Comparison of ENCODE assay signal across 7 mouse cellular contexts in genomic region chr11:102393719-102394420, GRCm38 (mm10). TPM values are rescaled to one million over a fixed set of nuclear protein-coding genes. Genes with fewer than 3 reads are reported as not detected.
DNase-seq lines count a peak whose midpoint lies in the region; ATAC-seq and TF ChIP-seq lines count a peak whose summit lies in the region.

No protein-coding gene starts in this region.

- H3K9me3 ChIP-seq in lung, postnatal 0 days (ENCODE audit: low read length), result no peaks in the 10 kb centered on the region
- H3K9me3 ChIP-seq in forebrain, embryonic 14.5 days (replicated peaks; ENCODE audit: control insufficient read depth, low read length), result no peaks in the 10 kb centered on the region
- H3K9me3 ChIP-seq in neural tube, embryonic 15.5 days (replicated peaks), result no peaks in the 10 kb centered on the region

- no peak for TF ChIP-seq EP300 in lung, postnatal 0 days (IDR thresholded peaks at IDR 0.05)

- TF ChIP-seq CTCF in lung, postnatal 0 days (IDR thresholded peaks at IDR 0.05), result no peak

- no peak overlapping the region for H3K27ac ChIP-seq in lung, postnatal 0 days (ENCODE audit: low read length)
- H3K27ac ChIP-seq in forebrain, embryonic 14.5 days (ENCODE audit: low read depth, low read length), result peak overlapping the region; percentile 96
- H3K27ac ChIP-seq in neural tube, embryonic 15.5 days (replicated peaks), result peak overlapping the region; percentile 98

- intact Hi-C loops in left cerebral cortex, postnatal 36 days (cut with DNase I), result loop anchor here (1.0 kb wide), 1 partner anchor 74 kb away; no protein-coding TSS in a partner anchor

- H3K27me3 ChIP-seq in lung, postnatal 0 days (replicated peaks; ENCODE audit: insufficient read depth, low read length), result 0 out of 2 replicates have a peak, but pooled peaks cover 5% of the 10 kb centered on the region
- H3K27me3 ChIP-seq in forebrain, embryonic 14.5 days (replicated peaks; ENCODE audit: control insufficient read depth, insufficient read depth, low read length), result no peaks in the 10 kb centered on the region
- no peaks in the 10 kb centered on the region for H3K27me3 ChIP-seq in neural tube, embryonic 15.5 days (replicated peaks)

- 9% methylated on average over 17 of the region's 17 CpGs for WGBS in lung, postnatal 0 days
- WGBS in forebrain, embryonic 14.5 days, result 6% methylated on average over 17 of the region's 17 CpGs
- 5% methylated on average over 16 of the region's 17 CpGs for WGBS in neural tube, embryonic 15.5 days

- peak overlapping the region; percentile 24 for H3K4me3 ChIP-seq in lung, postnatal 0 days (ENCODE audit: low read depth, low read length)
- H3K4me3 ChIP-seq in forebrain, embryonic 14.5 days (ENCODE audit: low read depth, low read length), result peak overlapping the region; percentile 83
- peak overlapping the region; percentile 81 for H3K4me3 ChIP-seq in neural tube, embryonic 15.5 days (replicated peaks)

- H3K4me2 ChIP-seq in lung, postnatal 0 days (replicated peaks; ENCODE audit: low read depth, low read length), result peak overlapping the region; percentile 67
- H3K4me2 ChIP-seq in forebrain, embryonic 14.5 days (ENCODE audit: low read length), result peak overlapping the region; percentile 78
- peak overlapping the region; percentile 92 for H3K4me2 ChIP-seq in neural tube, embryonic 15.5 days

- H3K4me1 ChIP-seq in lung, postnatal 0 days (ENCODE audit: insufficient read depth, low read depth, low read length), result peaks cover 6% of the 10 kb centered on the region; the same call in 1 of the 2 replicates
- peaks cover 38% of the 10 kb centered on the region for H3K4me1 ChIP-seq in forebrain, embryonic 14.5 days (ENCODE audit: control insufficient read depth, insufficient read depth, low read length)
- H3K4me1 ChIP-seq in neural tube, embryonic 15.5 days, result peaks cover 60% of the 10 kb centered on the region

- no peak for DNase-seq in lung, postnatal 0 days (ENCODE audit: low spot score)
- DNase-seq in lung, postnatal 25 days (ENCODE audit: low spot score), result no peak
- peak; percentile 65 to 66 for DNase-seq in cerebellum, adult 18-20 months
- DNase-seq in forebrain, embryonic 14.5 days (ENCODE audit: low spot score), result peak; percentile 82
- peak; percentile 49 to 55 for DNase-seq in left cerebral cortex, postnatal 36 days (ENCODE audit: low spot score in 2 of 2)
- no peak for DNase-seq in adrenal gland, adult 18-20 months (ENCODE audit: low spot score in 2 of 2)

- H3K36me3 ChIP-seq in lung, postnatal 0 days (ENCODE audit: insufficient read depth, low read length), result no peaks in the 10 kb centered on the region
- H3K36me3 ChIP-seq in forebrain, embryonic 14.5 days (ENCODE audit: control insufficient read depth, insufficient read depth, low read length), result peaks cover 10% of the 10 kb centered on the region; the same call in 1 of the 2 replicates
- peaks cover 6% of the 10 kb centered on the region; the same call in 1 of the 2 replicates for H3K36me3 ChIP-seq in neural tube, embryonic 15.5 days

- peak; percentile 8; the same call in 1 of the 2 replicates for ATAC-seq in lung, postnatal 0 days
- ATAC-seq in forebrain, embryonic 14.5 days, result peak; percentile 49
- ATAC-seq in neural tube, embryonic 15.5 days (ENCODE audit: low FRiP score), result peak; percentile 82

- no peak overlapping the region for H3K9ac ChIP-seq in lung, postnatal 0 days (replicated peaks; ENCODE audit: low read depth)
- H3K9ac ChIP-seq in forebrain, embryonic 14.5 days (ENCODE audit: low read length), result peak overlapping the region; percentile 88
- peak overlapping the region; percentile 93 for H3K9ac ChIP-seq in neural tube, embryonic 15.5 days (replicated peaks)

RNA-seq across cellular contexts. Expression of gene Rundc3a, which starts 0.7 kb away (rescaled TPM):
- 1.7 and 1.9 TPM in 2 replicates for polyA plus RNA-seq in lung, postnatal 0 days (2015; fragmentation: Nextera tagmentation; extraction: Ambion mirVana)
- 115 and 125 TPM in 2 replicates for polyA plus RNA-seq in forebrain, embryonic 14.5 days (2014; fragmentation: Nextera tagmentation; extraction: Ambion mirVana)
- total RNA-seq in left cerebral cortex, postnatal 36 days (2021), result 100 to 1,000 TPM; 469 to 527 TPM
- polyA plus RNA-seq in neural tube, embryonic 15.5 days (2015; fragmentation: Nextera tagmentation; extraction: Ambion mirVana), result 111 and 138 TPM in 2 replicates
- total RNA-seq in adrenal gland, adult 18-20 months (2021), result 10 to 100 TPM; 40.0 to 45.9 TPM

RNA-seq across cellular contexts. Expression of gene Slc25a39, which starts 13.9 kb away (rescaled TPM):
- polyA plus RNA-seq in lung, postnatal 0 days (2015; fragmentation: Nextera tagmentation; extraction: Ambion mirVana), result 214 TPM in 2 replicates
- polyA plus RNA-seq in forebrain, embryonic 14.5 days (2014; fragmentation: Nextera tagmentation; extraction: Ambion mirVana), result 145 and 149 TPM in 2 replicates
- total RNA-seq in left cerebral cortex, postnatal 36 days (2021), result 10 to 100 TPM; 56.7 to 64.8 TPM
- polyA plus RNA-seq in neural tube, embryonic 15.5 days (2015; fragmentation: Nextera tagmentation; extraction: Ambion mirVana), result 161 and 175 TPM in 2 replicates
- 100 to 1,000 TPM; 461 to 466 TPM for total RNA-seq in adrenal gland, adult 18-20 months (2021)

RNA-seq across cellular contexts. Expression of gene Slc4a1, which starts 27.9 kb away (rescaled TPM):
- polyA plus RNA-seq in lung, postnatal 0 days (2015; fragmentation: Nextera tagmentation; extraction: Ambion mirVana), result 9.7 and 9.8 TPM in 2 replicates
- polyA plus RNA-seq in forebrain, embryonic 14.5 days (2014; fragmentation: Nextera tagmentation; extraction: Ambion mirVana), result 1.8 and 2.1 TPM in 2 replicates
- total RNA-seq in left cerebral cortex, postnatal 36 days (2021), result under 1 TPM; 0.39 to 0.50 TPM
- polyA plus RNA-seq in neural tube, embryonic 15.5 days (2015; fragmentation: Nextera tagmentation; extraction: Ambion mirVana), result 2.5 and 3.5 TPM in 2 replicates
- total RNA-seq in adrenal gland, adult 18-20 months (2021), result under 1 TPM; 0.23 to 0.80 TPM

RNA-seq across cellular contexts. Expression of gene Grn, which starts 36.2 kb away (rescaled TPM):
- polyA plus RNA-seq in lung, postnatal 0 days (2015; fragmentation: Nextera tagmentation; extraction: Ambion mirVana), result 215 and 223 TPM in 2 replicates
- 28.6 and 38.8 TPM in 2 replicates for polyA plus RNA-seq in forebrain, embryonic 14.5 days (2014; fragmentation: Nextera tagmentation; extraction: Ambion mirVana)
- total RNA-seq in left cerebral cortex, postnatal 36 days (2021), result 10 to 100 TPM; 58.3 to 60.1 TPM
- polyA plus RNA-seq in neural tube, embryonic 15.5 days (2015; fragmentation: Nextera tagmentation; extraction: Ambion mirVana), result 92.1 and 96.3 TPM in 2 replicates
- total RNA-seq in adrenal gland, adult 18-20 months (2021), result 100 to 1,000 TPM; 156 to 181 TPM

RNA-seq across cellular contexts. Expression of gene Fam171a2, which starts 53.6 kb away (rescaled TPM):
- polyA plus RNA-seq in lung, postnatal 0 days (2015; fragmentation: Nextera tagmentation; extraction: Ambion mirVana), result 3.2 and 3.4 TPM in 2 replicates
- 26.0 and 27.8 TPM in 2 replicates for polyA plus RNA-seq in forebrain, embryonic 14.5 days (2014; fragmentation: Nextera tagmentation; extraction: Ambion mirVana)
- total RNA-seq in left cerebral cortex, postnatal 36 days (2021), result 100 to 1,000 TPM; 116 to 117 TPM
- polyA plus RNA-seq in neural tube, embryonic 15.5 days (2015; fragmentation: Nextera tagmentation; extraction: Ambion mirVana), result 23.8 and 28.3 TPM in 2 replicates
- 1 to 10 TPM; 3.4 to 3.5 TPM for total RNA-seq in adrenal gland, adult 18-20 months (2021)

Comparison
In these comparisons a context has a peak if more than half of its experiments do, and no peak if none do; other contexts are left out.
1. ATAC-seq: peak in every context shown above with its lines; median percentile 82 in neural tube, embryonic 15.5 days; 49 in forebrain, embryonic 14.5 days; 8 in lung, postnatal 0 days.
2. DNase-seq: peak in cerebellum, adult 18-20 months (2 of 2), forebrain, embryonic 14.5 days (single experiment) and left cerebral cortex, postnatal 36 days (2 of 2); none in lung, postnatal 0 days (single experiment), lung, postnatal 25 days (single experiment) and adrenal gland, adult 18-20 months (0 of 2).
3. H3K4me3 ChIP-seq: peak in every context shown above with its lines; median percentile 83 in forebrain, embryonic 14.5 days; 81 in neural tube, embryonic 15.5 days; 24 in lung, postnatal 0 days.
4. RNA of gene Rundc3a, which starts 0.7 kb away (polyA plus RNA-seq): 111 to 138 TPM in neural tube, embryonic 15.5 days and 115 to 125 TPM in forebrain, embryonic 14.5 days; 1.7 to 1.9 TPM in lung, postnatal 0 days; every median in the first group is over 10 times any median in the second.
5. Peak in every context shown above with its lines, with median percentiles within 50 percentile points of each other: H3K4me2 ChIP-seq.